Mouse (Mus musculus): ENCODE results near the gene Trp53tg5. TPM values are rescaled to one million over a fixed set of nuclear protein-coding genes. Genes with fewer than 3 reads are reported as not detected.

Gene Trp53tg5
- total and polyA plus RNA-seq, 3 experiments, result not detected

GRCm38 (mm10) chr2:164446086-164446469 is 27.4 kb downstream of the Trp53tg5 start:
- no peak overlapping the region for H3K4me2 ChIP-seq (ENCODE audit: insufficient read depth, low read depth, poor library complexity, severe bottlenecking)
- TF ChIP-seq NELFE (IDR thresholded peaks at IDR 0.05; ENCODE audit: low read depth, low read length), result no peak
- H3K27ac ChIP-seq (ENCODE audit: insufficient read depth, low read depth), result no peak overlapping the region
- H3K27me3 ChIP-seq (replicated peaks), result peaks cover 41% of the 10 kb centered on the region
- DNase-seq (ENCODE audit: extremely low read depth), result no peak
- H3K79me2 ChIP-seq (replicated peaks; ENCODE audit: control insufficient read depth, extremely low read depth, insufficient read depth, poor library complexity, severe bottlenecking), result peaks cover 8% of the 10 kb centered on the region
- no peaks in the 10 kb centered on the region for H3K36me3 ChIP-seq (replicated peaks in 1 of 2; ENCODE audit: control insufficient read depth in 1 of 2, insufficient read depth in 1 of 2, low read length in 1 of 2)
- no peak overlapping the region for H3K4me3 ChIP-seq (replicated peaks in 1 of 3; ENCODE audit: low read depth in 2 of 3, low read length in 2 of 3, poor library complexity in 1 of 3)
- dilution Hi-C loops (cut with MboI; ENCODE audit: extremely low pct_ligation_motif_present, extremely low pct_unique_long_range_greater_than_20kb, low sequenced_read_pairs), result no loop called here
- H3K9ac ChIP-seq (ENCODE audit: insufficient read depth, low read depth), result no peak overlapping the region
- in situ Hi-C loops (cut with MboI; ENCODE audit: low pct_ligation_motif_present, low pct_unique_long_range_greater_than_20kb, low sequenced_read_pairs), result no loop called here
- H3K9me3 ChIP-seq (replicated peaks; ENCODE audit: low read length), result peaks cover 12% of the 10 kb centered on the region
- peaks cover 9 to 25% of the 10 kb centered on the region in 2 experiments; a peak in 3 of 4 replicates for H3K4me1 ChIP-seq (ENCODE audit: control insufficient read depth in 1 of 2, insufficient read depth in 2 of 2)

DNA sequence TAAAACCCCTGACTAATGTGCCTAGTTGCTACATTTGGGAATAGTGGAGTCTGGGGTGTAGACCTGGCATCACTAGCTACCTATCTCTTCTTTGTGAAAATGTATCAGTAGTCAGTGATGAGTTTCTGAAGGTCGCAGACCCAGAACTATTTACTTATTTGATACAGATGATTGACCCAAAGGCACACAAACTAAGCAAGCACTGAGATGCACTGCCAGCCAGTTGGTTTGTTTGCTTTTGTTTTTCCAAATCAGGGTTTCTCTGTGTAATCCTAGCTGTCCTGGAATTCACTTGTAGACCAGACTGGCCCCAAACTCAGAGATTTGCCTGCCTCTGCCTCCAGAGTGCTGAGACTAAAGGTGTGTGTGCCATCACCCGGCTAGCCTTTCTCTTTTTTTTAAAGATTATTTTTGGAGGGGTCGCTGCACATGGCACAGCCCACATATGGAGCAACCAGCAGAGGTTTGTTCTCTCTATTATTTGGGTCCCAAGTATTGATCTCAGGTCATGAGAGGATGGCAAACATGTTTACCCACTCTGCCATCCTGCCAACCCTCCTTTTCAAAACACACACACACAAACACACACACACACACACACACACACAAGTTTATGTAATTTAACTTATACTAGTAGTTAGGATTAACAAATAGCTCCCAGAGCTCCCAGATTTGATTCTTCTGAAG is 28.0 kb downstream of the Trp53tg5 start:
- H3K27me3 ChIP-seq (replicated peaks), result peaks cover 39% of the 10 kb centered on the region
- dilution Hi-C loops (cut with MboI; ENCODE audit: extremely low pct_ligation_motif_present, extremely low pct_unique_long_range_greater_than_20kb, low sequenced_read_pairs), result no loop called here
- H3K36me3 ChIP-seq (replicated peaks in 1 of 2; ENCODE audit: control insufficient read depth in 1 of 2, insufficient read depth in 1 of 2, low read length in 1 of 2), result no peaks in the 10 kb centered on the region

DNA sequence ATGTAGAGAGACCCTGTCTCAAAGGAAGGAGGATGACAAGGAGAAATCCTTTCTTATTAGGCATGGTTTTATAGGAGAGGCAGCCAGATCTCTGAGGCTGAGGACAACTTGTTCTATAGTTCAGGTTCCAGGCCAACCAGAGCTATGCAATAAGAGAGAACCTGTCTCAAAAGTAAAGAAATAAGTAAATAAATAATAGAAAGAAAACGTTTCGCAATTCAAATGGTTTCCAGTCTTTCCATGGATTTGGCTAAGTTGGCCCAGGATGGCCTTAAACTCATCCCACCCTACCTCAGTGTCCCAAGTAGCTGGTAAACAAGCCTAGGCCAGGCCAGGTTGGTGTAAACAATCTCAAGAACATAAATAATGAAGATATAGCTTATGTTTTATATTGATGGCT is 28.8 kb downstream of the Trp53tg5 start:
- H3K36me3 ChIP-seq (replicated peaks in 1 of 2; ENCODE audit: control insufficient read depth in 1 of 2, insufficient read depth in 1 of 2, low read length in 1 of 2), result peaks cover 0 to 7% of the 10 kb centered on the region in 2 experiments
- dilution Hi-C loops (cut with MboI; ENCODE audit: extremely low pct_ligation_motif_present, extremely low pct_unique_long_range_greater_than_20kb, low sequenced_read_pairs) (no loop called here), in situ Hi-C loops (cut with MboI; ENCODE audit: low pct_ligation_motif_present, low pct_unique_long_range_greater_than_20kb, low sequenced_read_pairs) (no loop called here)
- H3K4me2 ChIP-seq (ENCODE audit: insufficient read depth, low read depth, poor library complexity, severe bottlenecking), result no peak overlapping the region
- DNase-seq (ENCODE audit: extremely low read depth), result no peak
- TF ChIP-seq USF2 (conservative IDR thresholded peaks at IDR 0.05; ENCODE audit: low read depth, low read length) (no peak), ZMIZ1 (IDR thresholded peaks at IDR 0.05; ENCODE audit: low read depth, low read length) (no peak), JUN (IDR thresholded peaks at IDR 0.05; ENCODE audit: insufficient read depth, low read depth, low read length) (no peak), USF1 (IDR thresholded peaks at IDR 0.05; ENCODE audit: low read depth, low read length) (no peak), JUND (conservative IDR thresholded peaks at IDR 0.05; ENCODE audit: low read depth, low read length) (no peak), POLR2AphosphoS2 (IDR thresholded peaks at IDR 0.05; ENCODE audit: low read depth, low read length) (no peak)
- peaks cover 4% of the 10 kb centered on the region for H3K9me3 ChIP-seq (replicated peaks; ENCODE audit: low read length)
- H3K4me3 ChIP-seq (replicated peaks in 1 of 3; ENCODE audit: low read depth in 2 of 3, low read length in 2 of 3, poor library complexity in 1 of 3), result no peak overlapping the region
- peaks cover 20% of the 10 kb centered on the region for H3K79me2 ChIP-seq (replicated peaks; ENCODE audit: control insufficient read depth, extremely low read depth, insufficient read depth, poor library complexity, severe bottlenecking)
- peaks cover 32% of the 10 kb centered on the region for H3K27me3 ChIP-seq (replicated peaks)
- H3K27ac ChIP-seq (ENCODE audit: insufficient read depth, low read depth), result no peak overlapping the region
- peaks cover 14 to 39% of the 10 kb centered on the region in 2 experiments; a peak in 3 of 4 replicates for H3K4me1 ChIP-seq (ENCODE audit: control insufficient read depth in 1 of 2, insufficient read depth in 2 of 2)
- no peak overlapping the region for H3K9ac ChIP-seq (ENCODE audit: insufficient read depth, low read depth)

More for the DNA sequence above, 28.0 kb downstream of the Trp53tg5 start:
- TF ChIP-seq JUN (IDR thresholded peaks at IDR 0.05; ENCODE audit: insufficient read depth, low read depth, low read length), result no peak
- no peak for TF ChIP-seq USF1 (IDR thresholded peaks at IDR 0.05; ENCODE audit: low read depth, low read length)
- no peak for TF ChIP-seq TCF12 (IDR thresholded peaks at IDR 0.05; ENCODE audit: low read depth, low read length)
- TF ChIP-seq USF2 (conservative IDR thresholded peaks at IDR 0.05; ENCODE audit: low read depth, low read length), result no peak
- TF ChIP-seq ZKSCAN1 (IDR thresholded peaks at IDR 0.05; ENCODE audit: borderline replicate concordance, low read depth, low read length), result no peak
- TF ChIP-seq MAFK (IDR thresholded peaks at IDR 0.05; ENCODE audit: insufficient replicate concordance, low read length), result no peak
- no peak for TF ChIP-seq EP300 (IDR thresholded peaks at IDR 0.05; ENCODE audit: low read length)
- TF ChIP-seq E2F4 (IDR thresholded peaks at IDR 0.05; ENCODE audit: insufficient replicate concordance, low read depth, low read length), result no peak
- no peak for TF ChIP-seq IRF4 (IDR thresholded peaks at IDR 0.05; ENCODE audit: low read depth, low read length)
- Histone ChIP-seq H3K79me2 (replicated peaks; ENCODE audit: control insufficient read depth, extremely low read depth, insufficient read depth, poor library complexity, severe bottlenecking) (peaks cover 14% of the 10 kb centered on the region), H3K27ac (ENCODE audit: insufficient read depth, low read depth) (no peak overlapping the region), H3K4me1 (ENCODE audit: control insufficient read depth in 1 of 2, insufficient read depth in 2 of 2) (peaks cover 10 to 31% of the 10 kb centered on the region in 2 experiments; a peak in 3 of 4 replicates), H3K4me2 (ENCODE audit: insufficient read depth, low read depth, poor library complexity, severe bottlenecking) (no peak overlapping the region), H3K9ac (ENCODE audit: insufficient read depth, low read depth) (no peak overlapping the region), H3K4me3 (replicated peaks in 1 of 3; ENCODE audit: low read depth in 2 of 3, low read length in 2 of 3, poor library complexity in 1 of 3) (no peak overlapping the region), H3K9me3 (replicated peaks; ENCODE audit: low read length) (peaks cover 12% of the 10 kb centered on the region)
- DNase-seq (ENCODE audit: extremely low read depth), result no peak
- in situ Hi-C loops (cut with MboI; ENCODE audit: low pct_ligation_motif_present, low pct_unique_long_range_greater_than_20kb, low sequenced_read_pairs), result no loop called here

Measured in CH12.LX (cell line).